Mouse (Mus musculus) ES-CJ7 (cell line): ENCODE data around the gene Tcea2.

Experiments
- DNase-seq: peaks from one replicate; pipeline ENCODE4 v3.0.0; 2011; ENCODE audit warnings: low read depth, low spot score

The Tcea2 gene

GRCm38 (mm10) chr2:181679951-181680715, at the start of gene Tcea2:
Gene Tcea2, plus strand, starts transcription at chr2:181680310.
- peak; percentile 73 for DNase-seq

- DNase-seq, result no peak
Measured at GRCm38 (mm10) chr2:181632624-181633023, 47.5 kb upstream of the Tcea2 start.

- DNase-seq, result no peak
Measured at GRCm38 (mm10) chr2:181635865-181636264, 44.2 kb upstream of the Tcea2 start.

GRCm38 (mm10) chr2:181644361-181644760, 35.7 kb upstream of the Tcea2 start:
- DNase-seq, result peak; percentile 69

- no peak for DNase-seq
Measured at GRCm38 (mm10) chr2:181645666-181646065, 34.4 kb upstream of the Tcea2 start.

GRCm38 (mm10) chr2:181646626-181647472, 33.3 kb upstream of the Tcea2 start:
- DNase-seq, result no peak

- DNase-seq, result no peak
Measured at GRCm38 (mm10) chr2:181648926-181649325, 31.2 kb upstream of the Tcea2 start.

- no peak for DNase-seq
Measured at GRCm38 (mm10) chr2:181653065-181653464, 27.0 kb upstream of the Tcea2 start.

- no peak for DNase-seq
Measured at GRCm38 (mm10) chr2:181653523-181653922, 26.6 kb upstream of the Tcea2 start.

- no peak for DNase-seq
Measured at GRCm38 (mm10) chr2:181656734-181657133, 23.4 kb upstream of the Tcea2 start, which contains the start of gene Gm29797. Gene Gm29797, plus strand, starts transcription at chr2:181657034.

GRCm38 (mm10) chr2:181657441-181657840, 22.7 kb upstream of the Tcea2 start:
- DNase-seq, result no peak

GRCm38 (mm10) chr2:181658528-181658927, 21.6 kb upstream of the Tcea2 start:
- no peak for DNase-seq

- DNase-seq, result peak; percentile 86
Measured at GRCm38 (mm10) chr2:181658930-181659555, 21.1 kb upstream of the Tcea2 start.

- peak; percentile 93 for DNase-seq
Measured at GRCm38 (mm10) chr2:181659609-181660055, 20.5 kb upstream of the Tcea2 start.

GRCm38 (mm10) chr2:181662620-181663297, 17.4 kb upstream of the Tcea2 start:
- DNase-seq, result no peak

GRCm38 (mm10) chr2:181663298-181663630, 16.8 kb upstream of the Tcea2 start:
- DNase-seq, result no peak

GRCm38 (mm10) chr2:181670285-181670912, 9.7 kb upstream of the Tcea2 start:
- DNase-seq, result peak; percentile 16

- peak; percentile 21 for DNase-seq
Measured at GRCm38 (mm10) chr2:181670913-181671311, 9.2 kb upstream of the Tcea2 start.

- peak; percentile 20 for DNase-seq
Measured at GRCm38 (mm10) chr2:181671326-181671725, 8.8 kb upstream of the Tcea2 start, which contains the start of gene Sox18. Gene Sox18, minus strand, starts transcription at chr2:181671640.

GRCm38 (mm10) chr2:181671984-181672383, 8.1 kb upstream of the Tcea2 start:
- no peak for DNase-seq

- DNase-seq, result peak; percentile 28
Measured at GRCm38 (mm10) chr2:181673501-181673900, 6.6 kb upstream of the Tcea2 start.
